Mouse (Mus musculus) adrenal gland, postnatal 36 days (tissue): ENCODE measurements around the gene Kcnj11. TPM values are rescaled to one million over a fixed set of nuclear protein-coding genes. Genes with fewer than 3 reads are reported as not detected.

Experiments used
- DNase-seq, 2 experiments: peaks; one replicate each; pipeline ENCODE4 v3.0.0; 2021; ENCODE audit warnings: mixed read lengths in 1 of 2
- total RNA-seq, 2 experiments: library from RNA; stranded (reverse); gene quantifications; 2 replicates each; pipeline ENCODE4 v1.2.3; 2021

The Kcnj11 gene
- total RNA-seq, 2 experiments from 2014 or later: 0.86 to 2.3 TPM

- DNase-seq: no peak
Observed at GRCm38 (mm10) chr7:46047873-46048562, 52.5 kb downstream of the Kcnj11 start.

DNA sequence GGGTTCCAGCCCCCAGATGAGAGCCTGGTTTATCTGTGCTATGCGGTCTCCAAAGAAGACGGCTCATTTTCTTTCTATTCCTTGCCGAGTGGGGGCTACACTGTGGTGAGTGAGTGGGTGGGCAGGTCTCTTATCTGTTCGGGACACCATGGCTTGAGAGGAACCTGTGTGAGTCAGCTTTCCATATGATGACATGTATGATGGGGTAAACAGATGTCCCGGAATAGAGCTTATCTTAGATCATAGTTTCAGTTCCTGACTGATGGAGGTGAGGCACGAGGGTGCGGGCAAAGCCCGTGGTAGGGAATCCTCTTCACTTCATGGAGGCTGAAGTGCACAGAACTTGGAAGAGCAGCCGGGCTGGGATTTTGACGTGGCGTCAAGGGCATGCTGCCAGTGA lies 54.7 kb downstream of the Kcnj11 start:
- peak in 1 of 2 experiments; percentile 32 for DNase-seq

DNA sequence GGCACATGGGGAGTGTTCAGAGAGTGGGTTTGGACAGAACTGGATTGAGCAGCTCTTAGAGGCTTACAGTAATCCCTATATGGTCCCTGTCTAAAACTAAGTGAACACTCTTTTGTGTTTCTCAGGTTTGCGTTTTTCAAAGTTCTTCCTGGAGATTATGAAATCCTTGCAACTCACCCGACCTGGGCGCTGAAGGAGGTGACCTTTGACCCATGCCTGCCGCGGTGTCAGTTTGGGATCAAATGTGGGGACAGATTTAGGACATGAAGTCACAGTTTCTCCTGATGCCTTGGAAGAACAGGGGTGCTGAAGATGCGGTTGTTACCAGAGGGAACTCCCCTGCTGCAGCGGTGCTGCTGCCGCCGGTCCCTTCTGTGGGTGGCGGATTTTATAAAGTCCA lies 56.5 kb downstream of the Kcnj11 start:
- DNase-seq: no peak

Other genes with a start within 250 kb of the Kcnj11 start
- 100 to 1,000 TPM; 137 to 140 TPM for gene Kdelr1, start 228.0 kb downstream of the Kcnj11 start, total RNA-seq
- 1 to 10 TPM in 1 of 2 experiments, under 1 TPM in 1; 0.63 to 1.2 TPM for gene Grin2d, start 222.4 kb downstream of the Kcnj11 start, total RNA-seq
- gene Syngr4, start 204.1 kb downstream of the Kcnj11 start, total RNA-seq: under 1 TPM in 1 of 2 experiments, not detected in 1; 0.36 TPM
- gene Tmem143, start 203.8 kb downstream of the Kcnj11 start, total RNA-seq: 10 to 100 TPM; 55.1 to 66.5 TPM
- 100 to 1,000 TPM; 264 to 580 TPM for gene Emp3, start 179.4 kb downstream of the Kcnj11 start, total RNA-seq
- 10 to 100 TPM; 31.8 to 38.9 TPM for gene Ccdc114, start 176.7 kb downstream of the Kcnj11 start, total RNA-seq
- gene Abcc6, start 70.5 kb downstream of the Kcnj11 start, total RNA-seq: under 1 TPM in 1 of 2 experiments, not detected in 1; 0.60 TPM
- 10 to 100 TPM; 67.8 to 69.6 TPM for gene Nomo1, start 67.1 kb downstream of the Kcnj11 start, total RNA-seq
- 1 to 10 TPM; 1.6 to 1.7 TPM for gene Abcc8, start 79.3 kb upstream of the Kcnj11 start, total RNA-seq
- 1 to 10 TPM; 2.8 to 3.2 TPM for gene Ush1c, start 137.7 kb upstream of the Kcnj11 start, total RNA-seq
- gene Otog, start 140.2 kb upstream of the Kcnj11 start, total RNA-seq: 1 to 10 TPM in 1 of 2 experiments, not detected in 1; 2.9 TPM